Mouse (Mus musculus): Measurements from ENCODE around the gene Rmnd5b.
"Not testable (repeated sequence)": the region's sequence is repeated elsewhere in the genome, so short reads cannot be mapped to it uniquely, and the experiment has no call there.

Rmnd5b gene

GRCm38 (mm10) chr11:51635525-51636322 is at the start of gene Rmnd5b:
Gene Rmnd5b (minus strand): TSS chr11:51635896.
- DNase-seq (ENCODE audit: extremely low spot score) = peak; percentile 83

- DNase-seq (ENCODE audit: extremely low spot score) = no peak
These were observed 46.3 kb upstream of the Rmnd5b start for GRCm38 (mm10) chr11:51681976-51682374.

GRCm38 (mm10) chr11:51681324-51681975 is 45.8 kb upstream of the Rmnd5b start:
- peak; percentile 85 for DNase-seq (ENCODE audit: extremely low spot score)

GRCm38 (mm10) chr11:51679466-51679865 is 43.8 kb upstream of the Rmnd5b start:
- no peak for DNase-seq (ENCODE audit: extremely low spot score)

DNA sequence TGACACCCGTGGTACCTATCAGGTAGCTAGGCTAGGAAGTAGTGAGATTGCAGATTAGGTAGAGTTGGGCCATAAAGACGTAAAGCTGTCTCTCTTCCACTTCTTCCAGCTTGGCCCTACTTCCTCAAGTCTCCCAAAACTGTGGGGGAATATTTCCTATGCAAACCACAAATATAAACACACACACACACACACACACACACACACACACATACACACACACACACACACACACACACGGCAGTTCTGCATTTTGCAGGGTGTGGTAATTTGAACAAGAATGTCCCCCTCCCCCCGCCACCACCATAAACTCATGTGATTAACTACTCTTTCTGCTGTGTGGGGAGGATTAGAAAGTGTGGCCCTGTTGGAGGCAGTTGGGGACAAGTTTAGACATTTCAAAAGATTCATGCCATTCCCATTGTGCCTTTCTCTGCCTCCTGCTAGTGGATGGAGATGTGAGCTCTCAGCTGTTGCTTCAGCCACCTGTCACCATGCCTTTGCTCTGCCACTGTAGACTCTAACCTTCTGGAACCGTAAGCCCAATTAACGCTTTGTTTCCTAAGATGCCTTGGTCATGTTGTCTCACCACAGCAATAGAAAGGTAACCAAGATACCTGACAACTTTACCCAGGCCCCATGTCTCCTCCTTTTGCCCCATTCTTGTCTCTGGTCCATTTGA is 42.2 kb upstream of the Rmnd5b start:
- no peak for DNase-seq (ENCODE audit: extremely low spot score)

- no peak for DNase-seq (ENCODE audit: extremely low spot score)
These were observed 39.7 kb upstream of the Rmnd5b start for GRCm38 (mm10) chr11:51675386-51675785.

DNA sequence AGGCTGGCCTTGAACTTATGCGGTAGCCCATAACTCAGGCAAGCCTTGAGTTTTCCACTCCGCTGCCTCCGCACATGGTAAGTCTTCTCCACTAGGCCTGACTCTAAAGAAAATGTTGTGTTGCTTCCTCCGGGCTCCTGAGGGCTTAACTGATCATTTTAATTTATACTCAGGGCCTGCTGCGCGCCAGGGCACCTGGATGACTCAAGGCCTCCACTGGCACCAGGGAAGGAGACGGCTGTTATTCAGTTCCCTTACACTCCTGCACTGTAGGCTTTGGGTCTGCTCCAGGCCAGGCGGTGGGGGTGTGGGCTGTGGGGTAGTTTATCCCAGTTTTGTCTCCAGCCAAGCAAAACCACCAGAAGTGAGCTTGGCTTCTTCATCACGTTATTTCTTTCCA is 37.6 kb upstream of the Rmnd5b start:
- no peak for DNase-seq (ENCODE audit: extremely low spot score)

GRCm38 (mm10) chr11:51671376-51671775 is 35.7 kb upstream of the Rmnd5b start:
- no peak for DNase-seq (ENCODE audit: extremely low spot score)

DNA sequence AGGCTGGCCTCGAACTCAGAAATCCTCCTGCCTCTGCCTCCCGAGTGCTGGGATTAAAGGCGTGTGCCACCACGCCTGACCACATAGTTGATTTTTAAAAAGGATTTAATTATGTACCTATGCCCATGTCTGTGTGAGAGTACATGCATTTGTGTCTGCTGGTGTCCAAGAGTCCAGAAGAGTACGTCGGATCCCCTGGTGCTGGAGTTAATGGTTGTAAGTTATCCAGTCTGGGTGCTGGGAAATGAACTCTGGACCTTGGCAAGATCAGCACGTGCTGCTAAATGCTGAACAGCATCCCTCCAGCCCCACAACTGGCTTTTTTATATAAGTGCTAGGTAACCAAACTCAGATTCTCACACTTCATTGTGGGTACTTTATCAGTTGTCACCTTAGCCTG is 35.1 kb upstream of the Rmnd5b start:
- DNase-seq (ENCODE audit: extremely low spot score) = no peak

DNA sequence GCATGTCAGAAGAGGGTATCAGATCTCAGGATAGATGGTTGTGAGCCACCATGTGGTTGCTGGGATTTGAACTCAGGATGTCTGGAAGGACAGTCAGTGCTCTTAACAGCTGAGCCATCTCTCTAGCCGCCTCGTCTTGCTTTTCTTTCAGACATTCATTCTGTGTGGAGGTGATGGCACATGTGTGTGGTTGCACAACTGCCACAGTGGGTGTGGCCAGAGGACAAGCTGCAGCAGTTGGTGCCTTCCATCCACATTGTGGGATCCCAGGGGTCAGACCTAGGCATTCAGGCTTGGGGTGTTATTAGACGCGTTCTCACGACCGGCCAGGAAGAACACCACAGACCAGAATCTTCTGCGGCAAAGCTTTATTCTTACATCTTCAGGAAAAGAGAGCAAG is 29.1 kb upstream of the Rmnd5b start:
- DNase-seq (ENCODE audit: extremely low spot score) = not testable (repeated sequence)

GRCm38 (mm10) chr11:51662632-51663031 is 26.9 kb upstream of the Rmnd5b start:
- DNase-seq (ENCODE audit: extremely low spot score) = no peak

- no peak for DNase-seq (ENCODE audit: extremely low spot score)
These were observed 26.2 kb upstream of the Rmnd5b start for GRCm38 (mm10) chr11:51661867-51662365.

DNA sequence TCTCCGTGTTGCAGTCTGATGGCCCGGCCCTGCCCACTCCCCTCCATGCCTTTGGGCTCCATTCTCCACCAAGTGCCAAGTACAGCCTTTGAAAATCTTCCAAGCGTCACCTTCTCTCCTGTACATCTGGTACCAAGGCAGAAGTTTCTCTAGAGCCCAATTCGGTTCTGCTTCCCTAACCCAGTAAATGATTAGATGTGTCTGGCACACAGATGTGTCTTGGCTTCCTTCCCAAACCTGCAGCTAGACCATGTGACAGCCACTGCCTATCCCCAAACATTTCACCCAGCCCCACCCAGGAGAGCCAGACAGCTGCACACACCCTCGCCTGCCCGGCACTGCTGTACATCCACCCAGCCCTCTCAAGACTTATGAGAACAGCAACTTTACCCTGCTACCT is 23.0 kb upstream of the Rmnd5b start:
- DNase-seq (ENCODE audit: extremely low spot score) = no peak

- no peak for DNase-seq (ENCODE audit: extremely low spot score)
These were observed 22.6 kb upstream of the Rmnd5b start for GRCm38 (mm10) chr11:51658291-51658690.

DNA sequence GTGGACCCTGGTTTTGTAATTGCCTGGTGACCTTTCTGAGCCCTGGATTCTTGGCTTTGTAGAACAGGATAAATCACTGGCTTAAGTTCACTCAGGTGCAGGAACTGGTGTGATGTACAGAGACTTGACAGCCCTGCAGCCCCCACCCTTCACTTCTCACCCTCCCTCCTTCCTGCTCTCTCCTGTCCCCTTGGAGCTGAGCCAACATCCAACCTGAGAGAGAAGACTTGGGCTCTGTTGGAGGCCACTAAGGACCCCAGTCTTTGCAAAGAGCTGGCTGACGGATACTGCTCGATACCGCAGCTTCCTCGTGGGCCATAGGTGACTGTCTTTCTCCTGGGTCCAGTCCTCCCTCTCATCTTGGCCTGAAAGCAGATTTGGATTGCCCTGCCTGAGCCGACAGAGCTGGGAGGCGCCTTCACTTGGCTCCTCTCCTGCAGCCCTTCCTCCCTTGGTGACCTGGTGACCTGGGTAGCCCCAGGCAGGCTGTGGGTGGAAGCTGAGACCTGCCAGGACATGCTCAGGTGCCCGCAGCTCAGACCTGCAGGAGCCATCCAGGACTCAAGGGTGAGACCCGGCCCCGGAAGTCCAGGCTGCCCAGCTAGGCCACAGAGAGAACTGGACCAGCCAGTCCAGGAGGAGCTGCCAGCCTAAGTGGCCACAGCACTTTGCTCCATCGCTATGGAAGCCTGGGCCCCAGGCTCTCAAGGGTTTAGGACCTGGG is 21.3 kb upstream of the Rmnd5b start:
- no peak for DNase-seq (ENCODE audit: extremely low spot score)

- DNase-seq (ENCODE audit: extremely low spot score) = no peak
These were observed 19.2 kb upstream of the Rmnd5b start for GRCm38 (mm10) chr11:51654891-51655290.

GRCm38 (mm10) chr11:51653736-51654135 is 18.0 kb upstream of the Rmnd5b start:
- no peak for DNase-seq (ENCODE audit: extremely low spot score)

- no peak for DNase-seq (ENCODE audit: extremely low spot score)
These were observed 17.3 kb upstream of the Rmnd5b start for GRCm38 (mm10) chr11:51652889-51653418.

GRCm38 (mm10) chr11:51650691-51651515 is 15.2 kb upstream of the Rmnd5b start, which contains the start of the genes N4bp3 and D930048N14Rik:
Gene N4bp3 (minus strand): TSS chr11:51650842.
Gene D930048N14Rik (plus strand): TSS chr11:51650954.
- peak; percentile 78 for DNase-seq (ENCODE audit: extremely low spot score)

DNA sequence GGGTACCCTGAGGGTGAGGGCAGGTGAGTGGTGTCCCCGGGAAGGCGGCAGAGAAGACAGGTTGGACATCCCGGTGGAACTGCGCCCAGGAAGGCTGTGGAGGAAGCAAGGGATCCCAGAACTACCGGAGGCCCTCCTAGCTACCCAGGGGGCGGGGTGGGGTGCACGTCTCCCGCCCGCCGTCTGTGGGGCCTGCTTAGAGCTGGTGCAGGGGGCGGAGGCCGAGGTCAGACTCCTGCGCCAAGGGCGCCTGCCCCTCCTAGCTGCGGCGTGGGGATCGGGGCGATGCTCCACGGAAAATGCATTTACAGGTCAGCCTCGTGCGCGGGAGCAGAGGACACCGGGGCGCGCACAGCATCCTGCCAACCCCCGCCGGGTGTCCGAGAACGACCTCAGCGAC is 14.6 kb upstream of the Rmnd5b start:
- no peak for DNase-seq (ENCODE audit: extremely low spot score)

DNA sequence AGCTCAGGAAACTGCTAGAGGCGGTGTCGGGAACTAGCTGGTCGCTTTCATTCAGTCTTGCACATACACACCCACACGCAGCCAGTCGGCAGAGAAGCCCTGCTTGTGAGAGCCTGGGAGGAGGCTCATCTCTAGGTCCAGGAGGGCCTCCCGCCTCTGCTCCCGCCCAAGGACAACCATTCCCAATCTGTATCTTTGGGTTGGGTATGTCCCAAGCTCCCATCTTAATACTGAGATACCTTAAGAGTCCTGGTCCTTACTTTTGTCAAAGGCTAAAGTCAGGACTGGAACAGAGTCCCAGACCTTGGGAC is 14.1 kb upstream of the Rmnd5b start:
- peak; percentile 35 for DNase-seq (ENCODE audit: extremely low spot score)
